Mouse (Mus musculus): ENCODE data around the gene Nars2.
"Not testable (repeated sequence)": the region's sequence is repeated elsewhere in the genome, so short reads cannot be mapped to it uniquely, and the experiment has no call there.

The Nars2 gene

DNA sequence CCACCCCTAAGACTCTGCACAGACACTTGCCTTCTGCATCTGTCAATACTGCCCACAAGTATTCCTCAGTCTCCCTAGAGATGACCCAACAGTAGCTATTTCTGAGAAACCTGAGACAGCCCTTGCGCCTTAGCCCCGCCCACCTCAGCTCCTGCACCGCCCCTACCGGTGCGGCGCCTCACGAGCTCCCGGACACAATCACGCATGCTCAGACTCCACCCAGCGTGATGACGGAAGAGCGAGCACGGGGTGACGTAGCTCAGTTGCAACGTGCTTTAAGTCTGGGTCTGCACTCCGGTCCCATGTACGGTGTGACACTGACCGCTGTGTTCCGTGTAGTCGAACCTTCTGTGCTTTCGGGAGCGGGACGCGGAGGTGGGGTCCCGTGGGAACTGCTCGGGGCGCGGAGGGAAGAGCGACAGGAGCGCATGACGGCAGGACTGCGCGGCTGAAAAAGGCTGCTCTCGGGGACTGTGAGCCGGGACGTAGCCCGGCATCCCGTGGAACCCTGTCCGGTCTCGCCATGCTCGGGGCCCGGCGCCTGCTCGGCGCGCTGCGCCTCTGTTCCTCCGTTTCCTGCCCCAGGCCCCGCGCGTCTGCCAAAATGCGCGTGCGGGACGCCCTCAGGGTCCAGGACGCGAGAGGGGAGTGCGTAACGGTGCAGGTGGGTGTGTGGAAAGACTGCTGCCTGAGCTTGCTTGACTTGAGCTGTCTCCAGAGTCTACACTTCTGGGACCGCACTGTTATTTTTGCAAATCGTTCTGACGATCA is at the start of gene Nars2:
TSS of gene Nars2 (plus strand) at position 225 of the 771 bp plus-strand sequence.
- DNase-seq (ENCODE audit: low read depth, low spot score) = peak; percentile 98

- DNase-seq (ENCODE audit: low read depth, low spot score) = no peak
These were observed 49.1 kb upstream of the Nars2 start for GRCm38 (mm10) chr7:96902183-96902582.

DNA sequence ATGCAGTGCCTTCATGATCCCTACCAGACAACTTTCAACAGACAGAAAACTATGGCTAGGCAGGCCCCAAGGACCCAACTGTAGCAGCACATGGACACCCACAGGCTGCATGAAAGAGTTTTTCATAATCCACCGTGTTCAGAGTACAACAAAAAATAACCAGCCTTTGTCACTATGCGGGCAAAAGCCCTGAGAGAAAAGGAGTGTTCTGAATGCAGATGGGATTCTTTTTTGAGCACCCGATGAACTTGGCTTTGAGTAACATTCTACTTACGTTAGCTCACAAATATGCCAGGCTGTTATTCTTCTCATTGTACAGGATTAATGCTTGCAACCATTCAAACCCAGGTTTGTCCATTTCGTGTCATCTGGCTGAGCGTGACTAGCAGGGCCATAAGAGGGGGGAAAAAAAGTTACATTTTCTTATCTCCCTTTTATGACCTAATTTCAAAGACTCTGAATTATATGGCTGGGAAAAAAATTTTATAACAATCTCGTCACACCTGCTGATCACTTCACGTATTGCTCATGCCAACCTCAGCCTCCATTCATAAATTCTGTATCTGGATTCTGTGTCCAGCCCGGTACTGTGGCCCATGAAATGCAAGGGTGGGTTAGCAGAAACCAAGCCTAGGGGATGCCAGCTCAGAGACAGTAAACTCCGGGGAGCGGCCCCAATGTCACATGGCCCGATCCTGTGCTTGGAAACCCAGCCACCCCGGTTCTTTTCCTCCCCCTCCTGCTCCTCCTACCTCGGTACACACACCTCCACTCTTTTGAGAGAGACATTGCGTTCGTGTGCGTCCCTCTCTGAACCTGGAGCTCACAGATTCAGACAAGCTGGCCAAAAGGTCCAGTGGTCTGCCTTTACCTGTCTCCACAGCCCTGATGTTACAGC is 48.0 kb upstream of the Nars2 start:
- DNase-seq (ENCODE audit: low read depth, low spot score) = no peak

DNA sequence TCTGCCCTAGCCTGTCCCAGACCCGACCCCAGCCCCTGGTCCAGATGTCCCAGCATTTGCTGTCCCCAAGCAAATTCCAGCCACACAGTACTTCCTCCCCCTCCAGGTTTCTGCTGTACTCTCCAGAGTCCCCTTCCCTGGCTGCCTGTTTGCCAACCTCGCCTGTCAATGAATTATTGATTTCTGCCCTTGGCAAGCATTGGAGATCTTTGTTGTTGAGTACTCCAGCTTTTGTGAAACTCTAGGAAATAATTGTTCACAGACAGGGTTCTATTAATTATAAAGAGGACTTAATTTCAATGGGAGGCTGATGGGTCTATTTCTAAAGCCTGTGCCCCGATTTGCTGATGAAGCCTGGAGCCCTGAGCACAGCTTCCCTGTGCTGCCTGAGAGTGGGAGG is 46.9 kb upstream of the Nars2 start:
- DNase-seq (ENCODE audit: low read depth, low spot score) = no peak

DNA sequence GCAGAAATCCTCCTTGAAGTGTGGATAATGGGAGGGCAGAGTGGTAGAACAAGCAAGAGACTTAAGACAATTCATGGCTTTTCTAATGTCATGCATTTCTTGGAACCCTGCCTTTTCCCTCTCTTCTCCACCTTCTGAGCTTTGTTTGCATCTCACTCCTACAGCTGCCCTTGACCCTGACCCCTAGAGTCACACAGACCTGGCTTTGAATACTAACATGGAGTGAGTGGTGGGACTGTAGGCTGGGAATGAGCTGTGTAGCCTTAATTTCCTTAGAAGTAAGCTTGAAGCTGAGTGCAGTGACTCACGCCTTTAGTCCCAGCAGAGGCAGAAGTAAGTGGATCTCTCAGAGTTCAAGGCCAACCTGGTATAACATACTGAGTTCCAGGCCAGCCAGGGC is 46.4 kb upstream of the Nars2 start:
- no peak for DNase-seq (ENCODE audit: low read depth, low spot score)

DNA sequence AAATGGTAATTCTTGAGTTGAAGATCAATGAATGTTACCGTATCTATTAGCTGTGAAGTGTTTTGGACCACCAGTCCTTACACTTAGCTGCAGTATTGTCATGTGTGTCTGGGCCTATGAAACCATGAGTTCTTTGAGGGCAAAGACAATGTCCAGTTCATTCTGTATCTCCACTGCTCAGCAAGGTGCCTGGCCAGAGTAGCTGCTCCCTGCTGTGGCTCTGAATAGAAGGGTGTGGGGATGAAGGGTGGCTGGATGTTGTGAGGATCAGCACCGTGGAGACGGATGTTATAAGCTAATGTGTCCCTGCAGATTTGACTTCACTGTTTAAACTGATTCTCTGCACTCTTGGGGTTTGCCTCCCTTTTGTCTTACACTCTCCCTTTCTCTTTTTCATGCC is 45.9 kb upstream of the Nars2 start:
- DNase-seq (ENCODE audit: low read depth, low spot score) = no peak

DNA sequence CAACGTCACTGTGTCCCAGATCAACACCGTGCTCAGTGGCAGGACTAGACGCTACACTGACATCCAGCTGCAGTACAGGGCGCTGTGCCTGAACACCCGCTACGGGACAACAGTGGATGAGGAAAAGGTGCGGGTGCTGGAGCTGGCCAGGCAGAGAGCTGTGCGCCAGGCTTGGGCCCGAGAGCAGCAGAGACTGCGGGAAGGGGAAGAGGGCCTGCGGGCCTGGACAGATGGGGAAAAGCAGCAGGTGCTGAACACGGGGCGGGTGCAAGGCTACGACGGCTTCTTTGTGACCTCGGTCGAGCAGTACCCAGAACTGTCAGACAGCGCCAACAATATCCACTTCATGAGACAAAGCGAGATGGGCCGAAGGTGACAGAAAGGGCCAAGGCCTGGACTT is 45.1 kb upstream of the Nars2 start:
- no peak for DNase-seq (ENCODE audit: low read depth, low spot score)

DNA sequence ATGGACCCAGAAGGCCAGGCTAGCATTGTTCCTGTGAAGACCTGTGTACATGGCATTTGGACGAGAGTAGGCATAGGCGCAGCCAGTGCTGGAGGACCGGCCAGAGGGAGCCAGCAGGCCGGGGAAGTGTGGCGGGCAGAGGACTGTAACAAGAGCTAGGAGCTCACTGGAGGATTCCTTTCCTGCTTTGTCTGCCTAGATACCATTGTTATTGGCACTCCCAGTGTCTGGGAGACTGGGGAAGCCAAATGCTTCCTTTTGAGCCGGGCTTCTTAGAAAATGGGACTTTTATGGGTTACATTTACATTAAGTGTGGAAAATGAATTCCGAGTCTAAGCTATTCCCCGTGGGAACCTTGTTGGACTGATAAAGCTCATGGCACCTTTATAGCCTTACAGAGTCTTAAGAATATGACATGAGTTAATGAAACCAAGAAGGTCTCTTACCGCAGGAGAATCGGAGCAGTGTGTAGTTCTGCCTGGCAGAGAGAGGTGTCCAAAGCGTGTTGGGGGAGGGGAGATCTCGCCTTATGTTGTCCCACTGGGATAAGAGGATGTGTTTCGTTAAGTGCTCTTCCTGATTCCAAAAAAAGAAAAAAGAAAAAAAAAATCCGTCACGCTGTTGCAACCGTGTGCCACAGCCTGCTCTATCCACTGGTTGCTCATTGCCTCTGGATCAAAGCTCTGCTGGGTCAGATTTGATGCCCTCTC is 43.2 kb upstream of the Nars2 start:
- no peak for DNase-seq (ENCODE audit: low read depth, low spot score)

GRCm38 (mm10) chr7:96909856-96910255 is 41.4 kb upstream of the Nars2 start:
- no peak for DNase-seq (ENCODE audit: low read depth, low spot score)

DNA sequence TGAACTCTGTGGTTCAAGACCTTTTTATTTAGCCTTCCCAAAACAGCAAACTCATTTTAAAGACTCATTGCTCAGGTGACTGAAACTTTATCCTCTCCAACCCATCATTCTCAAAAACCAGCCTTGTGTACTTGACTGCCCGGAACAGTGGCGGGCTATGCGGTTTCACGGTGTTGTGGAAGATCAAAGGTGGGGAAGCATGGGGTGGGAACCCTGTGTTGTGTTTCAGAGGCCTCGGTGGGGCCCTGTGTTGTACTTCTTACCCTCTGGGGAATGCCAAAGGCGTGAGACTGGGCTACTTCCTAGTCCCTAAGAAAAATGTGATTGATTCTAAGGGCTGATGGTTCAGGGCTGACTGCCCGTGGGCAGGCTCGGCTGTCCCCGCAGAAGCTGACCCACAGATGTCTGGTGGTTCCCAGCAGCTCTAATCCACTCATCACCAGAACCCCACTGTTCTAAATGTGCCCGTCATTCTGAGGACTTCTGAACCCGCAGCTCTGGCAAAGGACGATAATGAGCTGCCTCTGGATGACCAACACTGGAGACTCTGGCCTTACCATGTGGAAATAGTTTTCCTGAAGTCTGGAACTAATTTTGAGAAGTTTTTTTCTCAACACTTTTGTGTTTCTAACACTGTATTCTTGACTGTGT is 40.9 kb upstream of the Nars2 start:
- peak; percentile 78 for DNase-seq (ENCODE audit: low read depth, low spot score)

- peak; percentile 90 for DNase-seq (ENCODE audit: low read depth, low spot score)
These were observed 37.3 kb upstream of the Nars2 start for GRCm38 (mm10) chr7:96914031-96914430.

DNA sequence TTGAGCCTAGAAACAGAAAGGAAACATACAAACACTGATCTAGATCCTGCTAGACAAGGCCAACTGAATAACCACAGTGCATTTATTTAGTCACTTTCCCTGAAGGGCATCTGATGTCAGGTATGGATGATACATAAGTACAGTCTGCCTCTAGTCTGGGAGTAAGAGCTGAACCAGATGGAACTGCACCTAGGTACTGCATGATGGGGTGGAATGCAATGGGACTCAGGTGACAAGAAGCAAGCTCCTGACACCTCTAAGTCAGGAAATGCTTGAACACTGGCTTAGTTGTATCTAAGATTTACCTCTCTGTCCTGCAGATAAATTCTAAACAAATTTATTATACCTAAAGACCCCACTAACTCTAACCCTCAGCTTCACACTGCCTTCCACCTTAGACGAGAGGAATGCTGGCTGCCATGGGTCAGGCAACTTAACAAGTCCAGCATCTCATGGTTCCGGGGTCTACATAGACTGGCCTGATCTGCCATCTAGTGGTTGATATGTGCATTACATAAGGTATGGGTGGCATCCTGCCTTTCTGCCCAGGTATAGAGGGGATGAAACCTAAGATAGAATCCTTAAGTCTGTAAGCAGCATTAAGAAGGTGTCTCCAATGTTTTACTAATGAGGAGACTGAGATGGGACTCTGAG is 35.7 kb upstream of the Nars2 start:
- peak; percentile 87 for DNase-seq (ENCODE audit: low read depth, low spot score)

- no peak for DNase-seq (ENCODE audit: low read depth, low spot score)
These were observed 30.7 kb upstream of the Nars2 start for GRCm38 (mm10) chr7:96920447-96921095.

DNA sequence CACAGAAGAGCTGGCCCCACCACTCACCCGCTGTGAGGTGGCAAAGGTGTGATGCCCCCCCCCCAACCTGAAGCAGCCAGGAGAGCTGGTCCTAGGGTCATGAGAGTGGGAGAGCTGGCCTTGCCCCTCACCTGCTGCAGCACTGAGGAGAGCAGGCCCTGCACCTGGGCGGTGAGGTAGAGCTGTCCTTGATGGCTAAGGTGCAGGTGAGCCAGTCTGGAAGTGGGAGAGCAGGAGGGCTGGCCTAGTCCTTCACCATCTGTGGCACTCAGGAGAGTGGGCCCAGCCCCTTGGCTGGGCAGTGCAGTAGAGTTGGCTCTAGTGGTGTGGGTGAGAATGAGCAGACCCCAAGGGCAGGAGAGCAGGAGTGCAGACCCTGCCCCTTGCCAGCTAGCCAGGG is 28.4 kb upstream of the Nars2 start:
- DNase-seq (ENCODE audit: low read depth, low spot score) = no peak

- DNase-seq (ENCODE audit: low read depth, low spot score) = no peak
These were observed 7.5 kb upstream of the Nars2 start for GRCm38 (mm10) chr7:96943715-96944377.

GRCm38 (mm10) chr7:96946501-96946900 is 4.8 kb upstream of the Nars2 start:
- not testable (repeated sequence) for DNase-seq (ENCODE audit: low read depth, low spot score)

GRCm38 (mm10) chr7:96952094-96952493 is 789 bp downstream of the Nars2 start:
- peak; percentile 3 for DNase-seq (ENCODE audit: low read depth, low spot score)

- DNase-seq (ENCODE audit: low read depth, low spot score) = no peak
These were observed 7.9 kb downstream of the Nars2 start for GRCm38 (mm10) chr7:96959168-96959567.

- DNase-seq (ENCODE audit: low read depth, low spot score) = no peak
These were observed 15.9 kb downstream of the Nars2 start for GRCm38 (mm10) chr7:96967188-96967587.

DNA sequence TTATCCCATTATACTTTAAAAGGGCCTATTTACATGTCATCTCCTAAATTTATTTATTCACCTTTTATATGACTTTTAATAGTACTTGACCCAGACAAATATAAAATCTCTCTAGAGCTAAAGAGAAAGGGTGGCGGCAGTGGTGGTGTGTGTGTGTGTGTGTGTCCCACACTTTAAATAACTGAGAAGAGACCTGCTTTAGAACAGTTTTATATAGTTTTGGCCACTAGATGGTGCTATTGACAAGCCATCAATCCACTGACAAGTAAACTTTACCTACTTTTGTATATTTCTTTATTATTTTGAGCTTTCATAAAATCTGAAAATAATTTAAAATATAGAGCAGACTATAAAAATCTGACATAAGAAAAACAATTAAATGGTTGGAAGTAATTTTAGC is 19.1 kb downstream of the Nars2 start:
- peak; percentile 65 for DNase-seq (ENCODE audit: low read depth, low spot score)

All from forelimb bud, embryonic 11.5 days (tissue).